Mouse (Mus musculus) monocyte, adult 2 months (primary cell): ENCODE measurements around the gene Cib4.

Experiments
- DNase-seq, 2 experiments: peaks; one replicate each; pipeline ENCODE4 v3.0.0; 2022; ENCODE audit warnings: low spot score in 2 of 2, low read depth in 1 of 2

The Cib4 gene

GRCm38 (mm10) chr5:30574367-30574766 lies 28.7 kb upstream of the Cib4 start:
- DNase-seq: no peak

GRCm38 (mm10) chr5:30571820-30572219 lies 26.2 kb upstream of the Cib4 start:
- DNase-seq: no peak

DNA sequence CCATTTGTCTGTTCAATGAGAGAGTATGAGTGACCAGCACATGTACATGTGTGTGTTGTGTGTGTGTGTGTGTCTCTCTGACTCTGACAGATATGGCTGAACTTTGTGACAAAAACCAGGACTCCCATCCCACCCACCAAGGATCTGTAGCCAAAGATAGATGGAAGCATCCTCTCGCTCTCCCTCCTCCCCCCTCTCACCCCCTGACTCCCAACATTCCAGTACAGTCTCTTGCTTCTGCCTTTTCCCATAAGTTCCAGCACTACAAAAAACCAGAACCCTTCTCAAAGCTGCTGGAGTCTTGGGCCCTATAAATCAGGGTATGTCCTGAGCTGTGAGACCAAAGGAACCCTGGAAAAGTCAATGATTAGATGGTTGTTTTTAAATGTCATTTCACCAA lies 22.8 kb upstream of the Cib4 start:
- no peak for DNase-seq

GRCm38 (mm10) chr5:30559986-30560493 lies 14.4 kb upstream of the Cib4 start:
- DNase-seq: no peak

GRCm38 (mm10) chr5:30559421-30559820 lies 13.8 kb upstream of the Cib4 start:
- no peak for DNase-seq

DNA sequence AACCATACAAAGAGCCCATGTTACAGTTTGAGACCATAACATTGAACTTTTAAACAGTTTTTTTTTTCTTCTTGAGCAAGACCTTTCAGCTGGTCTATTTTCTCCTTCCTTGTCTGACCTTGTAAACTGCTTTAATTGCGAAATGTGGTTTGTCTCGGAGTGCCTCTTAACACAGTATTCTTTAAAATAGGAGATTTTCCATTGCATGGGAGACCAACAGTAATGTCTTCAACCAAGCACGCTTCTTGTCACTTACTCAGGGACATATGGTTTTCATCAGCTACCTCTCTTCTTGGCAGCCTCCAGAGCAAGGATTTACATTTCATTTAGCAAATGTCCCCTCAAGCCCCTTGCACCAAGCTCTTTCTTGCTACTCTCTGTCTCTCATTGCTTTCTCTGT lies 10.6 kb upstream of the Cib4 start:
- DNase-seq: no peak

DNA sequence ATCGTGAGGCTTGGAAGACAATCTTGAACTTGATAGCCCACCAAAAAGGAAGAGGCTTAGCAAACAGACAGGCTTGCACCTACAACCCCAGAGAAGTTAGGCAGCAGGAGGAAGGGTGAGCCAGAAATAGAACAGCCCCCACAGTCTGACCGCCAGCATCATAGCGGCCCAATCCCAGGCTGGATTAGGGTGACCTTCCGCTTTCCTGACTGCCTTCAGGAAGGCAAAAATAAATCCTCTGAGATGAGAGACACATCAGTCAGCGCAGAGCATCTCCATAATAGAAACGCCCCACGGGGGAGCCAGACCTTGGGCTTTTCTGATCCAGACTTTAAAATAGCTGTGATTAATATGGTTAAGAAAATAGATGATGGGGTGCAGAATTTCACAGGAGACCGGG lies 9.3 kb upstream of the Cib4 start:
- no peak for DNase-seq

GRCm38 (mm10) chr5:30553936-30554335 lies 8.3 kb upstream of the Cib4 start:
- DNase-seq: no peak

DNA sequence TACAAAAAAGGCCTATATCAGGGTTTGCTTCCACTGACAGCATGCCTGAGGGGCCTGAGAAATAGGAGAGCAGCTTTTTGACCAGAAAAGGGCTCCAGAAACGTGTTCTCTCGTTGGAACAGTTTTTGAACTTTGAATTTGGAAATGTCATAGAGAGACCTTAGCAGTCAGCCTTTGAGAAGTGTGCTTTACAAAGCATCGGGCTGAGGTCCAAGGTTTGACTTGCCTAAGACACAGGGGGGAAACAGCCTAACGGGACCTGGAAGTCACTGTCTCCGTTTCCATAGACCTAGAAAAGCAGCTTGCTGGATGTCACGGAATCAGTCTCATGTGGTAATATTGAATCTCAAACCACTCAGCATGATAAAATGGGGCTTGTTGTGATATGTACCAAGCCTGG lies 6.4 kb upstream of the Cib4 start:
- DNase-seq: no peak

DNA sequence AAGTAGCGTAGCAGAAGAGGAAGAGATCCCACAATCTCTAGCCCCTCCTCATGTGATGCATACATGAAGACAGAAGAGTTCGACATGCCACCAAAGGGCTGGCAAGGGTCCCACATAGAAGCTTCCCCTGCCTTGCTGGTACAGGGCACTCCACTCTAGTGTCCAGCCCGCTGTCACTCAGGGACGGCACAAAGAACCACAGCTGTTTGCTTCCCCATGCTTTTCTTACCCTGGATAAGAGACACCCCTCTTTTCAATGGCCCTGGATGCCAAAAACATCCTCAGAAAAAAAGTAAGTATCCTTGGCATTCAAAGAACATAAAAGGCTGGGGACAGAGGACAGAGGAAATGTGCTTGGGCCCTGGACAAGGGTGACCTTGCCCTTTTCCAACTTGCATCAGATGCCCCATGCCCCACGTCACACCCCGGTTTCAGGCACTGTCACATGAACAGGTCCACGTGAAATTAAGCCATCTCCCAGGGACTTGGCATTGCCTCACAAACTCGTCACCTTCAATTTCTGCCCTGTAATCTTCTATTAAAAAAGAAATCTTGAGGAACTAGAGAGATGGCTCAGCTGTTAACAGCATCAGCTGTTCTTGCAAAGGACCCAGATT lies 5.5 kb upstream of the Cib4 start:
- DNase-seq: no peak

DNA sequence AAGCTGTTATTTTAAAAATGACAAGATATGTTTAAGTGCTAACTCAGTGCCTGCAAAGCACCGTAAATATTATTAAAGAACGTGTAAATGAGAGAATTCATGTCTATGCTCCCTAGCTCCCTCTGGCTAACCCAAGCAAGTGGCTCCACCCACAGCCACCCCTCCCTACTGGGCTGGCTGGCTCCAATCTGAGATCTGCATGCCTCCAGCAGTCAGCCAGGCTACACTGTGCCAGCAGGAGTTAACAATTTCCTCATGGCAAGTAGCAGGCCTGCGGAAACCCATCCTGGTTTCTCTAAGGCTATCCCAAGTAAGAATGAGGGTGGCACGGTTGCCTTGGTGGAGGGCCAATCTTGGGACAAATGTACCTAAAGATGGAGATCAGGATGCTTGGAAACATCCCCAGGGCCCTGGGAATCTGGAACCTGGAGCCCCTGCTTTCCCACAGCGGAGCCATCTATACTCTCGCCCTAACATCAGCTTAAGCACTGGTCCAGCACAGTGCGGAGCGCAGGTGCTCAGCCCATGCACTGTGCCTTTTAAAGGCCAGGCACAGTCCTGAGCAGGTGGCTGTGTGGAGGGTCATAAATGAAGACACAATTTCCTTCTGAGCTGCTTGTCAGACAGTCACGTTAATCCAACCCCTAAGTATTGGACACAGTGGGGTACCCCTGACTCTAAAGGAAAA lies 4.8 kb upstream of the Cib4 start:
- no peak for DNase-seq

DNA sequence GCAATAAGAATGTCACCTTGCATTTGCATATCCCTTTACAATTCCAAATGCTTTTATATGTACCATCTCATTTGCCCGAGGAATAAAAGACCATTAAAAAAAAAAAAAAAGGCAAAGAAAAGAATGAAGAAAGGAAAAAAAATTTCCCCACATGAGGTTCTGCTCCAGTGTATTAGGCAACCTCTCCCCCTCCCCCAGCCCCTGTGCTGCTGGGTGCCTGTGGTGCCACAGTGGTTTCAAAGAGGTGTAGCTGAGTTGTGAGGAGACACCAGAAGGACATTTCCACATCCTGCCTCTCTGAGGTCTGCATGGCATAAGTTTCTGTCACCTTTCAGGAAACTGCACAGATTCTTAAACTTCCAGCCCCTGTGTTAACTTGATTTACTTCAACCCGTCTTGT lies 3.0 kb upstream of the Cib4 start:
- DNase-seq: no peak

- DNase-seq: no peak
Measured at GRCm38 (mm10) chr5:30536051-30536570, 9.5 kb downstream of the Cib4 start.

GRCm38 (mm10) chr5:30534637-30535036 lies 11.0 kb downstream of the Cib4 start:
- DNase-seq: no peak

- no peak for DNase-seq
Measured at GRCm38 (mm10) chr5:30528906-30529305, 16.7 kb downstream of the Cib4 start.

GRCm38 (mm10) chr5:30527129-30527528 lies 18.5 kb downstream of the Cib4 start:
- no peak for DNase-seq

- DNase-seq: no peak
Measured at GRCm38 (mm10) chr5:30525920-30526836, 19.5 kb downstream of the Cib4 start.

- no peak for DNase-seq
Measured at GRCm38 (mm10) chr5:30524213-30524612, 21.4 kb downstream of the Cib4 start.

- DNase-seq: no peak
Measured at GRCm38 (mm10) chr5:30523131-30523530, 22.5 kb downstream of the Cib4 start.

- DNase-seq: no peak
Measured at GRCm38 (mm10) chr5:30522406-30522805, 23.2 kb downstream of the Cib4 start.

- DNase-seq: no peak
Measured at GRCm38 (mm10) chr5:30520214-30520732, 25.4 kb downstream of the Cib4 start.
